Mouse (Mus musculus) thymus, adult 2 months (tissue): ENCODE measurements around the gene Vti1a.

Experiments used
- CTCF ChIP-seq: fragments of 200-500 bp; IDR thresholded peaks from 2 replicates; pipeline ENCODE4 v1.5.1; 2012; ENCODE audit warnings: mild to moderate bottlenecking, control low read depth, low read length, moderate library complexity, borderline replicate concordance; ENCODE audit not compliant: control insufficient read depth, poor library complexity, insufficient read depth; ENCODE audit errors: extremely low read depth
- POLR2A ChIP-seq: fragments of 200-500 bp; IDR thresholded peaks from 2 replicates; pipeline ENCODE4 v1.6.1; 2012; ENCODE audit warnings: mild to moderate bottlenecking, low read length, control low read depth, moderate library complexity; ENCODE audit not compliant: control insufficient read depth, poor library complexity, insufficient read depth; ENCODE audit errors: extremely low read depth

DNA sequence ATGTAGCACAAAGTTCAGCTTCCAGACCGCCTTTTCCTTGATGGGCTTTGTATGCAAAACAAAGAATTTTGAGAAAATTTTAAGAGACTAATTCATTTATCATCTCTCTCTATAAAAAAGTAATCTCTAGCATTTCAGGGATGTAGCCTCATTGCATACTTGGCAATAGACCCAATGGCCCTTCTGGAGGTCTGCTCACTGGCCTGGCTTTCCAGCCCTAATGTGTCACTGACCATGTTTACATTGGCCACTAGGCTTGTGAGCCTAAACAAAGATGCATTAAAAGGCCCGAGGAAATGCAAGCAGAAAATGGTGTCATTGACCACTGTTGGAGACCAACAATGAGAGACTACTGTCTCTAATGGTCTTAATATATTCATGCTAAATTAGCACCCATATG lies 95.8 kb downstream of the Vti1a start:
- no peak for TF ChIP-seq CTCF
- no peak for TF ChIP-seq POLR2A
